Mouse (Mus musculus) stomach, postnatal 0 days (tissue): ENCODE data around the gene Anapc1. TPM values are rescaled to one million over a fixed set of nuclear protein-coding genes. Genes with fewer than 3 reads are reported as not detected.
A peak's percentile ranks its signal among the peaks of the same experiment; 100 is the strongest.

Experiments
- ATAC-seq: fragments of 200-750 bp; cut with Nextera tagmentation; 2 replicates; pipeline ENCODE4 v1.8.0; 2017; ENCODE audit not compliant: low FRiP score, low TSS enrichment
- DNase-seq: peaks from one replicate; pipeline ENCODE4 v3.0.0-alpha.2; 2016; ENCODE audit warnings: low spot score
- H3K27ac ChIP-seq: fragments of 300-500 bp; sonication (generic); replicated peaks from 2 replicates; pipeline ENCODE4 v1.5.1; 2014; ENCODE audit warnings: mild to moderate bottlenecking, control low read depth
- H3K27me3 ChIP-seq: fragments of 300-500 bp; sonication (generic); 2 replicates; pipeline ENCODE4 v1.6.1; 2014; ENCODE audit warnings: low read length; ENCODE audit not compliant: control insufficient read depth, insufficient read depth
- H3K36me3 ChIP-seq: fragments of 300-500 bp; sonication (generic); 2 replicates; pipeline ENCODE4 v1.6.1; 2014; ENCODE audit warnings: low read length, mixed read lengths; ENCODE audit not compliant: control insufficient read depth, insufficient read depth
- H3K4me1 ChIP-seq: fragments of 300-500 bp; sonication (generic); replicated peaks from 2 replicates; pipeline ENCODE4 v1.6.1; 2014; ENCODE audit warnings: antibody characterized with exemption; ENCODE audit not compliant: control insufficient read depth, insufficient read depth
- H3K4me2 ChIP-seq: fragments of 300-500 bp; sonication (generic); replicated peaks from 2 replicates; pipeline ENCODE4 v1.6.1; 2014; ENCODE audit warnings: low read depth, mild to moderate bottlenecking, control low read depth, moderate library complexity
- H3K4me3 ChIP-seq: fragments of 300-500 bp; sonication (generic); 2 replicates; pipeline ENCODE4 v1.5.1; 2014; ENCODE audit warnings: low read depth, low read length, control low read depth
- H3K9ac ChIP-seq: fragments of 300-500 bp; sonication (generic); 2 replicates; pipeline ENCODE4 v1.6.1; 2014; ENCODE audit warnings: mild to moderate bottlenecking, low read length, control low read depth, mixed read lengths
- H3K9me3 ChIP-seq: fragments of 300-500 bp; sonication (generic); 2 replicates; pipeline ENCODE4 v1.6.1; 2016; ENCODE audit warnings: low read length; ENCODE audit not compliant: control insufficient read depth
- CTCF ChIP-seq: IDR thresholded peaks from 2 replicates; pipeline ENCODE4 v1.5.1; 2016; ENCODE audit warnings: antibody characterized with exemption, low read depth, mild to moderate bottlenecking, moderate library complexity
- EP300 ChIP-seq: optimal IDR thresholded peaks from 2 replicates; pipeline ENCODE3; 2016; ENCODE audit warnings: antibody characterized with exemption
- WGBS: fragments of 180-500 bp; shearing (Covaris S2); extraction: QIAGEN DNeasy Blood & Tissue Kit; methylation state at CpG from one replicate; pipeline ENCODE4 v1.1.7; 2014; 5-methylcytosine and 5-hydroxymethylcytosine counted together
- polyA plus RNA-seq: library from polyadenylated mRNA; unstranded; fragments of >200 nt; fragmentation: Nextera tagmentation; extraction: Ambion mirVana; gene quantifications from 2 replicates; pipeline ENCODE4 v1.2.1, GENCODE M21; 2015

Anapc1 gene
- polyA plus RNA-seq, 1 experiment from 2014 or later: 13.3 TPM

- no peak for ATAC-seq
- no peak for TF ChIP-seq CTCF
- no peak for TF ChIP-seq EP300
- H3K4me3 ChIP-seq: no peak overlapping the region
Observed at GRCm38 (mm10) chr2:128714724-128715241, 27.6 kb upstream of the Anapc1 start.

GRCm38 (mm10) chr2:128713548-128714003 lies 26.4 kb upstream of the Anapc1 start:
- peak overlapping the region; percentile 31 for H3K27ac ChIP-seq
- H3K4me2 ChIP-seq: no peak overlapping the region
- WGBS: 43% methylated on average over 5 of the region's 5 CpGs
- no peaks in the 10 kb centered on the region for H3K27me3 ChIP-seq
- H3K4me3 ChIP-seq: no peak overlapping the region
- peak; percentile 25 for DNase-seq
- no peak overlapping the region for H3K9ac ChIP-seq
- H3K4me1 ChIP-seq: 0 out of 2 replicates have a peak, but pooled peaks cover 2% of the 10 kb centered on the region
- ATAC-seq: peak; percentile 67; the same call in 1 of the 2 replicates
- no peak for TF ChIP-seq EP300
- TF ChIP-seq CTCF: no peak
- H3K9me3 ChIP-seq: no peaks in the 10 kb centered on the region
- no peaks in the 10 kb centered on the region for H3K36me3 ChIP-seq

More at GRCm38 (mm10) chr2:128714724-128715241, 27.6 kb upstream of the Anapc1 start:
- H3K4me2 ChIP-seq: no peak overlapping the region
- H3K36me3 ChIP-seq: no peaks in the 10 kb centered on the region
- 64% methylated on average over 7 of the region's 7 CpGs for WGBS
- no peaks in the 10 kb centered on the region for H3K27me3 ChIP-seq
- H3K9me3 ChIP-seq: no peaks in the 10 kb centered on the region
- no peak for DNase-seq
- H3K9ac ChIP-seq: no peak overlapping the region
- H3K4me1 ChIP-seq: 0 out of 2 replicates have a peak, but pooled peaks cover 2% of the 10 kb centered on the region
- no peak overlapping the region for H3K27ac ChIP-seq

GRCm38 (mm10) chr2:128712940-128713339 lies 25.7 kb upstream of the Anapc1 start:
- WGBS: 67% methylated on average over 6 of the region's 6 CpGs
- no peaks in the 10 kb centered on the region for H3K9me3 ChIP-seq
- H3K9ac ChIP-seq: no peak overlapping the region
- 0 out of 2 replicates have a peak, but pooled peaks cover 2% of the 10 kb centered on the region for H3K4me1 ChIP-seq
- no peaks in the 10 kb centered on the region for H3K27me3 ChIP-seq
- H3K4me2 ChIP-seq: no peak overlapping the region
- DNase-seq (no peak), ATAC-seq (no peak)
- H3K36me3 ChIP-seq: no peaks in the 10 kb centered on the region
- no peak for TF ChIP-seq EP300
- H3K4me3 ChIP-seq: no peak overlapping the region
- H3K27ac ChIP-seq: no peak overlapping the region

GRCm38 (mm10) chr2:128710609-128711008 lies 23.4 kb upstream of the Anapc1 start:
- WGBS: 66% methylated on average over 6 of the region's 6 CpGs
- DNase-seq: no peak
- no peak; the same call in 1 of the 2 replicates for ATAC-seq
- H3K27ac ChIP-seq: no peak overlapping the region
- H3K9me3 ChIP-seq: no peaks in the 10 kb centered on the region
- no peak overlapping the region for H3K4me2 ChIP-seq
- no peaks in the 10 kb centered on the region for H3K36me3 ChIP-seq
- TF ChIP-seq EP300 (no peak), CTCF (no peak)
- H3K4me3 ChIP-seq: no peak overlapping the region
- 0 out of 2 replicates have a peak, but pooled peaks cover 2% of the 10 kb centered on the region for H3K4me1 ChIP-seq
- no peaks in the 10 kb centered on the region for H3K27me3 ChIP-seq
- H3K9ac ChIP-seq: no peak overlapping the region

- 52% methylated on average over 6 of the region's 6 CpGs for WGBS
- Histone ChIP-seq H3K4me3 (no peak overlapping the region), H3K27ac (no peak overlapping the region), H3K4me1 (no peaks in the 10 kb centered on the region), H3K4me2 (no peak overlapping the region), H3K27me3 (no peaks in the 10 kb centered on the region), H3K36me3 (no peaks in the 10 kb centered on the region), H3K9me3 (no peaks in the 10 kb centered on the region), H3K9ac (no peak overlapping the region)
- ATAC-seq: no peak
- TF ChIP-seq CTCF (no peak), EP300 (no peak)
- no peak for DNase-seq
Observed at GRCm38 (mm10) chr2:128709264-128709663, 22.1 kb upstream of the Anapc1 start.

GRCm38 (mm10) chr2:128704474-128704873 lies 17.3 kb upstream of the Anapc1 start:
- WGBS: 83% methylated on average over 3 of the region's 3 CpGs
- TF ChIP-seq CTCF (no peak), EP300 (no peak)
- Histone ChIP-seq H3K36me3 (no peaks in the 10 kb centered on the region), H3K4me3 (no peak overlapping the region), H3K4me2 (no peak overlapping the region), H3K27ac (no peak overlapping the region), H3K9ac (no peak overlapping the region), H3K4me1 (no peaks in the 10 kb centered on the region), H3K27me3 (no peaks in the 10 kb centered on the region), H3K9me3 (no peaks in the 10 kb centered on the region)
- ATAC-seq (no peak), DNase-seq (no peak)
